Comparison of ENCODE assay signal across 20 mouse cellular contexts in genomic region chr9:7796129-7796864, GRCm38 (mm10). TPM values are rescaled to one million over a fixed set of nuclear protein-coding genes. Genes with fewer than 3 reads are reported as not detected.
DNase-seq lines count a peak whose midpoint lies in the region; ATAC-seq and TF ChIP-seq lines count a peak whose summit lies in the region.
"Had no signal": no experiment of that assay in that cellular context is flagged by ENCODE, and none has a peak within 500 bp of the region (broad histone marks: within the 10 kb centered on the region; RNA-seq: fewer than 3 reads in every experiment).

No protein-coding gene starts in this region.

- no peak for ATAC-seq in limb, embryonic 14.5 days (ENCODE audit: low FRiP score, low read depth)
- ATAC-seq in midbrain, embryonic 15.5 days (replicated peaks) = peak; percentile 82
- ATAC-seq: intestine, postnatal 0 days; Patski had no signal

- no peak for TF ChIP-seq POLR2A in limb, embryonic 14.5 days (IDR thresholded peaks at IDR 0.05; ENCODE audit: borderline replicate concordance, extremely low read depth, insufficient read depth, insufficient read length)
- TF ChIP-seq POLR2A in brain, embryonic 14.5 days (IDR thresholded peaks at IDR 0.05; ENCODE audit: borderline replicate concordance, extremely low read depth, insufficient read depth, insufficient read length, poor library complexity, severe bottlenecking) = no peak

- H3K9ac ChIP-seq in limb, embryonic 14.5 days (ENCODE audit: low read depth, low read length, severe bottlenecking) = no peak overlapping the region
- H3K9ac ChIP-seq in midbrain, embryonic 15.5 days = no peak overlapping the region
- H3K9ac ChIP-seq: heart, embryonic 12.5 days had no signal

- WGBS in limb, embryonic 14.5 days = 81% methylated on average over 6 of the region's 6 CpGs
- WGBS in limb, embryonic 10.5 days = 83% methylated on average over 6 of the region's 6 CpGs
- 58% methylated on average over 6 of the region's 6 CpGs for WGBS in midbrain, embryonic 15.5 days

- no peak overlapping the region for H3K4me2 ChIP-seq in limb, embryonic 14.5 days (replicated peaks; ENCODE audit: low read depth, low read length, severe bottlenecking)
- no peak overlapping the region for H3K4me2 ChIP-seq in midbrain, embryonic 15.5 days
- H3K4me2 ChIP-seq: heart, embryonic 12.5 days had no signal

- H3K36me3 ChIP-seq in limb, embryonic 14.5 days (ENCODE audit: control insufficient read depth, insufficient read depth, low read length) = peaks cover 21% of the 10 kb centered on the region
- peaks cover 38% of the 10 kb centered on the region for H3K36me3 ChIP-seq in limb, embryonic 10.5 days
- H3K36me3 ChIP-seq in midbrain, embryonic 15.5 days (replicated peaks) = no peaks in the 10 kb centered on the region

- peak; percentile 29 for DNase-seq in adrenal gland, postnatal 14 days
- no peak for DNase-seq in adrenal gland, postnatal 4 days (ENCODE audit: low spot score in 2 of 2)
- DNase-seq in limb, embryonic 14.5 days (ENCODE audit: low spot score) = no peak
- DNase-seq in limb, embryonic 10.5 days (ENCODE audit: low spot score) = no peak
- peak; percentile 77 for DNase-seq in brain, embryonic 14.5 days (ENCODE audit: low read depth)
- no peak for DNase-seq in left cerebral cortex, postnatal 4 days
- no peak for DNase-seq in layer of hippocampus, postnatal 10 days (ENCODE audit: low spot score in 2 of 2)
- DNase-seq: cerebellum, adult 18-20 months; cerebellum, postnatal 36 days; gastrocnemius, postnatal 36 days; heart, postnatal 4 days; layer of hippocampus, postnatal 36 days; lung, postnatal 14 days; right cerebral cortex, adult 18-20 months; thymus, adult 18-20 months had no signal

- no peak for TF ChIP-seq CTCF in brain, embryonic 14.5 days (IDR thresholded peaks at IDR 0.05; ENCODE audit: borderline replicate concordance, extremely low read depth, insufficient read depth, insufficient read length)

- H3K4me3 ChIP-seq in limb, embryonic 14.5 days (replicated peaks; ENCODE audit: low read length) = no peak overlapping the region
- no peak overlapping the region for H3K4me3 ChIP-seq in limb, embryonic 10.5 days
- H3K4me3 ChIP-seq in midbrain, embryonic 15.5 days = no peak overlapping the region
- H3K4me3 ChIP-seq: heart, embryonic 12.5 days had no signal

- 0 out of 2 replicates have a peak overlapping the region, but pooled peaks have one; percentile 8 for H3K27ac ChIP-seq in limb, embryonic 14.5 days (replicated peaks; ENCODE audit: low read depth, low read length)
- no peak overlapping the region for H3K27ac ChIP-seq in limb, embryonic 10.5 days
- 0 out of 2 replicates have a peak overlapping the region, but pooled peaks have one; percentile 25 for H3K27ac ChIP-seq in midbrain, embryonic 15.5 days

- no peaks in the 10 kb centered on the region for H3K4me1 ChIP-seq in limb, embryonic 14.5 days (ENCODE audit: control insufficient read depth, insufficient read depth, low read length)
- H3K4me1 ChIP-seq in limb, embryonic 10.5 days = no peaks in the 10 kb centered on the region
- H3K4me1 ChIP-seq in midbrain, embryonic 15.5 days = no peaks in the 10 kb centered on the region
- H3K4me1 ChIP-seq: heart, embryonic 12.5 days had no signal

- H3K27me3 ChIP-seq in limb, embryonic 14.5 days (ENCODE audit: control insufficient read depth, insufficient read depth, low read length) = no peaks in the 10 kb centered on the region
- no peaks in the 10 kb centered on the region for H3K27me3 ChIP-seq in limb, embryonic 10.5 days (ENCODE audit: low read depth, poor library complexity, severe bottlenecking)
- H3K27me3 ChIP-seq in midbrain, embryonic 15.5 days (replicated peaks) = no peaks in the 10 kb centered on the region
- H3K27me3 ChIP-seq: CH12.LX; heart, embryonic 12.5 days; Patski had no signal

- H3K9me3 ChIP-seq in limb, embryonic 14.5 days (ENCODE audit: control insufficient read depth, low read length) = no peaks in the 10 kb centered on the region
- H3K9me3 ChIP-seq in limb, embryonic 10.5 days (replicated peaks) = no peaks in the 10 kb centered on the region
- no peaks in the 10 kb centered on the region for H3K9me3 ChIP-seq in midbrain, embryonic 15.5 days
- H3K9me3 ChIP-seq: heart, embryonic 12.5 days had no signal

- intact Hi-C loops in left cerebral cortex, postnatal 4 days (cut with DNase I) = no loop called here

RNA-seq across cellular contexts. Expression of gene Tmem123, which starts 32.5 kb away (rescaled TPM):
- 140 and 148 TPM in 2 replicates for total RNA-seq in adrenal gland, postnatal 14 days (2021)
- 100 to 1,000 TPM in 1 of 2 experiments, 10 to 100 TPM in 1; 94.1 to 102 TPM for total RNA-seq in adrenal gland, postnatal 4 days (2021)
- 67.0 and 68.8 TPM in 2 replicates for polyA plus RNA-seq in limb, embryonic 14.5 days (2012; rRNA removed)
- 122 and 133 TPM in 2 replicates for polyA plus RNA-seq in limb, embryonic 14.5 days (2014; fragmentation: Nextera tagmentation; extraction: Ambion mirVana)
- 89.2 and 90.5 TPM in 2 replicates for polyA plus RNA-seq in limb, embryonic 10.5 days (2016; fragmentation: Nextera tagmentation; extraction: Ambion mirVana)
- polyA plus RNA-seq in brain, embryonic 14.5 days (2012; rRNA removed) = 26.6 and 32.5 TPM in 2 replicates
- polyA plus RNA-seq in midbrain, embryonic 15.5 days (2015; fragmentation: Nextera tagmentation; extraction: Ambion mirVana) = 18.0 and 20.1 TPM in 2 replicates
- 10 to 100 TPM in 1 of 2 experiments, 1 to 10 TPM in 1; 9.6 to 10.1 TPM for total RNA-seq in left cerebral cortex, postnatal 4 days (2021)
- 10 to 100 TPM; 10.5 to 10.7 TPM for total RNA-seq in layer of hippocampus, postnatal 10 days (2021)

RNA-seq across cellular contexts. Expression of gene Birc2, which starts 40.6 kb away (rescaled TPM):
- total RNA-seq in adrenal gland, postnatal 14 days (2021) = 40.6 and 46.6 TPM in 2 replicates
- total RNA-seq in adrenal gland, postnatal 4 days (2021) = 10 to 100 TPM; 68.3 to 72.0 TPM
- 41.2 and 42.8 TPM in 2 replicates for polyA plus RNA-seq in limb, embryonic 14.5 days (2012; rRNA removed)
- polyA plus RNA-seq in limb, embryonic 14.5 days (2014; fragmentation: Nextera tagmentation; extraction: Ambion mirVana) = 41.7 and 45.3 TPM in 2 replicates
- 26.8 and 37.6 TPM in 2 replicates for polyA plus RNA-seq in limb, embryonic 10.5 days (2016; fragmentation: Nextera tagmentation; extraction: Ambion mirVana)
- polyA plus RNA-seq in brain, embryonic 14.5 days (2012; rRNA removed) = 37.3 and 49.2 TPM in 2 replicates
- 42.3 and 45.5 TPM in 2 replicates for polyA plus RNA-seq in midbrain, embryonic 15.5 days (2015; fragmentation: Nextera tagmentation; extraction: Ambion mirVana)
- total RNA-seq in left cerebral cortex, postnatal 4 days (2021) = 10 to 100 TPM; 28.1 to 30.5 TPM
- 10 to 100 TPM; 24.9 to 26.9 TPM for total RNA-seq in layer of hippocampus, postnatal 10 days (2021)

Comparison
In these comparisons a context has a peak if more than half of its experiments do, and no peak if none do; other contexts are left out.
1. DNase-seq: peak in adrenal gland, postnatal 14 days (single experiment) and brain, embryonic 14.5 days (single experiment); none in adrenal gland, postnatal 4 days (0 of 2), limb, embryonic 14.5 days (single experiment), limb, embryonic 10.5 days (single experiment), left cerebral cortex, postnatal 4 days (single experiment) and layer of hippocampus, postnatal 10 days (0 of 2).
2. RNA of gene Tmem123, which starts 32.5 kb away (total RNA-seq): 140 to 148 TPM in adrenal gland, postnatal 14 days and 94.1 to 102 TPM in adrenal gland, postnatal 4 days; 10.5 to 10.7 TPM in layer of hippocampus, postnatal 10 days and 9.6 to 10.1 TPM in left cerebral cortex, postnatal 4 days; every median in the first group is over 4 times any median in the second.